Mouse (Mus musculus): ENCODE measurements around the gene Aifm2.

- no peak for TF ChIP-seq ZNF384 (IDR thresholded peaks at IDR 0.05; ENCODE audit: low read depth, low read length)
- no peak for TF ChIP-seq HCFC1 (IDR thresholded peaks at IDR 0.05; ENCODE audit: borderline replicate concordance, insufficient read depth, low read length)
Measured at GRCm38 (mm10) chr10:61715996-61716864, 1.2 kb downstream of the Aifm2 start.

Measured in ES-E14 (cell line).